Mouse (Mus musculus): ENCODE results near the gene Lmbr1l. TPM values are rescaled to one million over a fixed set of nuclear protein-coding genes. Genes with fewer than 3 reads are reported as not detected.
A peak's percentile ranks its signal among the peaks of the same experiment; 100 is the strongest.

Lmbr1l gene
- total RNA-seq, 1 experiment from 2014 or later = 9.0 TPM

GRCm38 (mm10) chr15:98871070-98871915 lies 46.7 kb downstream of the Lmbr1l start, which contains the start of gene Kmt2d:
Gene Kmt2d (minus strand): TSS chr15:98871204.
- ATAC-seq (replicated peaks; ENCODE audit: low read depth, poor library complexity, severe bottlenecking) = no peak

DNA sequence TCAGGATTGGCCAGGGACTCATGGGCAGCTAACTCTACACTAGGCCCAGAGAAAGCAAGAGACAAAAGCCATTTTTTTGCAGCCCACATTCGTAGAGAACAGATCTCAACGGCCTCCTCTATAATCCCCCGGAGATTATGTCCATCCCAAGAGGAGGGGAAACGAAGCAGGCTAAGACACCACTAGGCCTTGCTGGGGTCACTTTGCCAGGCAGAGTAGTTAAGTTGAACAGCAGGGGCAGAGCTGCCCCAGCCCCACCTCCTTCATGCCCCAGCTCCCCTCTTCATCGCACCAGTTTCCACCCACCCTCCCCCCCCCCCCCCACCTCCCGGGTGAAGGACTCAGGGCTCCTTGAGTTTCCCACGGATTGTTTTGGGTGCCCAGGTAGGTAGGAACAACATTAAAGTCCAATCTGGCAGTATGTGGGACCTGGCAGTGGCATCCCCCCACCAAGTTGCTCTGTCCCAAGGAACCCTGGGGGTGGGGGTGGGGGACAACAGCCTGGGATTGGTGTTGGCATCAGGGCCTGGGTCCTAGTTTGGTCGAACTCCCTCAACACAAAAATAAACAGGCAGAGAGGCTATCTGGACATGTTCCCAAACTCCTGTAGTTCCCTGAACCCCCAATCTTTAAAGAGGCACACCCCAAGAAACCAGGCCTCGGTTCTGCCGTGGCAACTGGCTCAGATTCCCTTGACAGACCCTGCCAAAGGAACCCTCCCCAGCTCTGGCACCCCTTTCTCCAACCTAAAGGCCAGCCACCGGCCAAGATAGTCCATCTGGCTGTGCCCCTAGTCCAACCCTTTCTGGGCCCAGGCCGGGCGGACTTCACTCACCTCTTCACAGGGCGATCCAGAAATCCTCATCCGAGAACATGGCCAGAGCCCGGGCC lies 47.6 kb downstream of the Lmbr1l start:
- no peak for ATAC-seq (replicated peaks; ENCODE audit: low read depth, poor library complexity, severe bottlenecking)

DNA sequence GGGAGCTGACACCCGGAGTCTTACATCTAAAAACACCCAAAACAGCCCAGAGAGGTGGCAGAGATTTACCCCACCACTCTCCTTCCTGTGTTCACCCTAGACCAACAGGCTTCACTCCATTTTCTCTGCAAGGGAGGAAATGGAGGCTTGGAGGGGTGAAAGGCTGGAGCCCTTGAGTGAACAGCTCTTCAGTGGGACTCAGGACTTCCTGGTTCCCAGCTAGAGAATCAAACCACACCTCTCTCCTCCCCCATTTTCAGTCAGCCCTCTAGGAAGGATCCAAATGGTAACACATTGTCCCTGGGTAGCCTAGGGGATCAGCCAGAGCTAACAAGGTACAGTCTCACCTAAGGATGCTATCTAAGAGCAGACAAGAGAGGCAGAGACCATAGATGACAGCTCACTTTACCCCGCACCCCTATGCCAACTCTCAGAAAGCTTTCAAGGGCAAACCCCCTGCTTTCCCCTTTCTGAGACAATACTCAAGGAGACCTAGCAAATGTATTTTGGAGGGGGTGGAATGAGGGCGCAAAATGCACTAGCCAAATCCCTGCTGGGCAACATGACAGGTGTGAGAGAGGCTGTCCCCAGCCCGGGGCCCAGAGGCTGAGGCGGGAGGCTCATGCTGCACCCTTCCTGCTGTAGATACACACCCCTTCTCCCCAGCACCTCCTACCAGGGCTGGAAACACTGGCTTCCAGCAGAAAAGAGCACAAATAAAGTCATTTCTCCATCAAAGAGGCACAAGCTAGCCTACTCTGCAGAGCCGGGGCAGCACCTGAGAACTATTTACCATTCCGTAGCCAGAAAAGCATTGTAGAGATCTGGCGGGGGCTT lies 48.5 kb downstream of the Lmbr1l start:
- ATAC-seq (replicated peaks; ENCODE audit: low read depth, poor library complexity, severe bottlenecking) = 0 out of 2 replicates have a peak, but pooled peaks have one; percentile 13

GRCm38 (mm10) chr15:98868346-98869063 lies 49.5 kb downstream of the Lmbr1l start:
- no peak for ATAC-seq (replicated peaks; ENCODE audit: low read depth, poor library complexity, severe bottlenecking)

DNA sequence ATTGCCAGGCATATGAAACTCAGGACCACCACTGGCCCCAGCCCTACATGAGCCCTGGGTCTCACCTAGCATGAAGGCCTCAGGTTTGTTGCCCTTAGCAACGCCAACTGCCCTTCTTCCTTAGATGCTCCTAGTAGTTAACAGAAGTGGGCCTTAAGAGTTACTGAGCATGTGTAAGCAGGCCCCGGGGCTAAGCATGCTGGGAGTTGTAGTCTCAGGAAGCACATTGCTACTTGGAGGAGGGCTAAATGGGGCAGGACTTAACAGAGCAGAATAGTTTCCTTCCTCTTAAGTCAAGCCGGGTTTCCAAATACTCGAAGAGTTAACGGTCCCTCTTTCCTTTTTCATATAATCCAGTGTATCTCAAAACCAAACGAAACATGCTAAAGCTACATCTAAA lies 50.7 kb downstream of the Lmbr1l start:
- peak; percentile 67 for ATAC-seq (replicated peaks; ENCODE audit: low read depth, poor library complexity, severe bottlenecking)

DNA sequence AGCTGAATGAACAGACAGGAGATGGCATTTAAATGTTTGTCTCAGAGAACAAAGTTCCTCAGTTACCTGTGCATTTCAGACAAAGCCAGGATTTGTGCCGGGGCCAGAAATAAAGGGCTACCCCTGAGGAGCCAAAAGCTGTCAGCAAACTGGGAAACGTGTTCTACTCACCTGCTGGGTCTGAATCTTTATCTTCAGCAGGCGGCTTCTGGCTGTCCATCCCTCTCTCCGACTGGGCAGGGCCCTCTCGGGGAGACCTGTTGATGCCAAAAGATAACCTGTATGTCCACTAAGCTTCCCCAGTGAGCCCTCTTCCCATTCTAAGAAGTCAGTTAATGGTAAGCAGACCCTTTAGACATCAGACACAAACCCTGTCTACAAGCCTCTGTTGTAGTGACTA lies 51.5 kb downstream of the Lmbr1l start:
- ATAC-seq (replicated peaks; ENCODE audit: low read depth, poor library complexity, severe bottlenecking) = no peak

DNA sequence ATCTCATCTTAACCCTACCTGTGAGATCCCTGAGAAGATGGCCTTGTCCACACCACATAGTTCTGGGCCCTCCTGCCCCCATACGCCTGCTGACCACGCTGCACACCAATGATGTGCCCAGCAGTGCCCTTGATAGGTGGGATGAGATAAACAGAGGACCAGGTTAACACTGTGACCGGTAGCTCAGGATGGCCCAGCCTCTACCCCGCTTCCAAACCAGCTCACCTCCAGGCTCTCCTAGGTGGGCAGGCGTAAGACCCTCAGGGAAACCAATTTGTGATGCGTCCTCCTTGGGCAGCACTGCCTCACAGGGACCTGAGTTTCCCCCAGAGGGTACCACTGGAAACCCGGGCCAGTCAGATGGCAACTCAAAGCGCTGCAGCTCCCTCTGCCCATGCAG lies 52.3 kb downstream of the Lmbr1l start:
- no peak for ATAC-seq (replicated peaks; ENCODE audit: low read depth, poor library complexity, severe bottlenecking)

- no peak for ATAC-seq (replicated peaks; ENCODE audit: low read depth, poor library complexity, severe bottlenecking)
Measured at GRCm38 (mm10) chr15:98864951-98865350, 53.1 kb downstream of the Lmbr1l start.

GRCm38 (mm10) chr15:98863451-98863958 lies 54.5 kb downstream of the Lmbr1l start:
- ATAC-seq (replicated peaks; ENCODE audit: low read depth, poor library complexity, severe bottlenecking) = no peak

- no peak for ATAC-seq (replicated peaks; ENCODE audit: low read depth, poor library complexity, severe bottlenecking)
Measured at GRCm38 (mm10) chr15:98861701-98862410, 56.2 kb downstream of the Lmbr1l start.

GRCm38 (mm10) chr15:98860921-98861320 lies 57.1 kb downstream of the Lmbr1l start:
- ATAC-seq (replicated peaks; ENCODE audit: low read depth, poor library complexity, severe bottlenecking) = no peak

DNA sequence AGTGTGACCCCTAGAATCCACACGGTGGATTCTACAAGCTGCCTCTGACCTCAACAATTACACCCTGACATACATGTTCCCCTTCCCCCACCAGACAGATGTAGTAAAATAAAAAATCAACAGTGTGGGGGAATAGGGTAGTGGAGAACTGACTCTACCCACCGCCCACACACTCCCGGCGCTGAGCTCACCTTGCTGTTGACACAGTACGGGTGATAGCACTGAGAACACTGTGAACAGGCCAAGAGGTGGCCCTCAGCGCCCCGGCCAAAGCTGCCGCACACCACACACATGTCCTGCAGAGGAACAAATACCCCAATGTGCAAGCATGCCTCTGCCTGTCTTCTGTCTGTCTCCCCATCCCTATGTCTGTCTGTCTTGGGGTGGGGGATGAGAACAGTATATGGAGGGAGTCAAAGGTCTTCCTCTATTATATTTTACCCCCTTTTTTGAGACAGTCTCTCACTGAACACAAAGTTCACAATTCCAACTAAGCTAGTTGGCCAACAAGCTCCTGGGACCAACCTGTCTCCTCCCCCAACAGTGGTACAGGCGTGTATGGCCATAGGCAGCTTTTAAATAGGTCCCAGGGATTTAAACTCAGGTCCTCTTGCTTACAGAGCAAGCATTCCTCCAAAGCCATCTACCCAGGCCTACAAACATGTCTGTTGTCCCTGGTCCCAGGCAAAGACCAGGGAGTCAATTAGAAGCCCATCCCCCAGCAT lies 58.5 kb downstream of the Lmbr1l start:
- no peak for ATAC-seq (replicated peaks; ENCODE audit: low read depth, poor library complexity, severe bottlenecking)

DNA sequence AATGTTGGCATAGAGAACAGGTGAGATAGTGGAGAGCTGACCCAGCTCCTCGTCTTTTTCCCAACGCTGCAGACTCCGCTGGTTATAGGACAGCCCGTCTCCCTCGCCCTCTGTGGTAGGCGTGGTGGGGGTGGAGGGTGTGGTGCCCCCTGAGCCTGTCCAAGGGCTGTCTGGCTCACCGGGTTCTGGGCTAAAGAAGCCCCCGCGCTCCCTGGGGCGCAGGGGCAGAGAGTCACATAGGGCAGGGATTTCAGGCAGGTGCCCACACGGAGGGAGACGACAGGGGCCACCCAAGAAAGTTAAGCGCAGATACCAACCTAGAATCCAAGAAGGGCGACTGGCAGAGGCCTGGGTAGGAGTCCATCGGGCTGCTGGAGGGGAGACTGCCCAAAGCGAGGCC lies 63.8 kb downstream of the Lmbr1l start:
- no peak for ATAC-seq (replicated peaks; ENCODE audit: low read depth, poor library complexity, severe bottlenecking)

Other genes starting within 250 kb of the Lmbr1l start
- 0.23 TPM in 1 of 2 replicates, not detected in the other for gene Rnd1, start 240.8 kb downstream of the Lmbr1l start, total RNA-seq (2017)
- gene Ccdc65, start 210.0 kb downstream of the Lmbr1l start, total RNA-seq (2017) = not detected in 2 replicates
- gene Fkbp11, start 190.0 kb downstream of the Lmbr1l start, total RNA-seq (2017) = 16.9 and 21.6 TPM in 2 replicates
- 27.0 and 32.8 TPM in 2 replicates for gene Arf3, start 155.0 kb downstream of the Lmbr1l start, total RNA-seq (2017)
- gene Wnt10b, start 140.1 kb downstream of the Lmbr1l start, total RNA-seq (2017) = 0.64 TPM in 1 of 2 replicates, not detected in the other
- not detected in 2 replicates for gene Wnt1, start 128.4 kb downstream of the Lmbr1l start, total RNA-seq (2017)
- 0.23 TPM in 1 of 2 replicates, not detected in the other for gene Ddn, start 108.7 kb downstream of the Lmbr1l start, total RNA-seq (2017)
- gene Prkag1, start 86.7 kb downstream of the Lmbr1l start, total RNA-seq (2017) = 65.2 and 77.8 TPM in 2 replicates
- gene Kmt2d, start 47.0 kb downstream of the Lmbr1l start, total RNA-seq (2017) = 27.3 and 52.2 TPM in 2 replicates
- gene Rhebl1, start 23.7 kb downstream of the Lmbr1l start, total RNA-seq (2017) = 3.0 and 12.0 TPM in 2 replicates
- gene Dhh, start 19.7 kb downstream of the Lmbr1l start, total RNA-seq (2017) = not detected in 2 replicates
- gene Tuba1b, start 16.3 kb upstream of the Lmbr1l start, total RNA-seq (2017) = 776 and 824 TPM in 2 replicates
- gene Gm49450, start 35.3 kb upstream of the Lmbr1l start, total RNA-seq (2017) = 1.9 and 18.7 TPM in 2 replicates
- gene Tuba1a, start 35.5 kb upstream of the Lmbr1l start, total RNA-seq (2017) = 25.4 and 32.0 TPM in 2 replicates
- gene Tuba1c, start 111.7 kb upstream of the Lmbr1l start, total RNA-seq (2017) = 41.0 and 61.3 TPM in 2 replicates
- not detected in 2 replicates for gene Prph, start 136.9 kb upstream of the Lmbr1l start, total RNA-seq (2017)
- 12.6 and 18.6 TPM in 2 replicates for gene Troap, start 156.3 kb upstream of the Lmbr1l start, total RNA-seq (2017)
- not detected in 2 replicates for gene C1ql4, start 169.6 kb upstream of the Lmbr1l start, total RNA-seq (2017)
- not detected in 2 replicates for gene Dnajc22, start 174.9 kb upstream of the Lmbr1l start, total RNA-seq (2017)
- gene Spats2, start 207.7 kb upstream of the Lmbr1l start, total RNA-seq (2017) = 0.46 and 1.7 TPM in 2 replicates

All from common myeloid progenitor, adult 5-6 weeks (primary cell).